Comparison of ENCODE assay signal across 23 mouse cellular contexts in the genomic region with DNA sequence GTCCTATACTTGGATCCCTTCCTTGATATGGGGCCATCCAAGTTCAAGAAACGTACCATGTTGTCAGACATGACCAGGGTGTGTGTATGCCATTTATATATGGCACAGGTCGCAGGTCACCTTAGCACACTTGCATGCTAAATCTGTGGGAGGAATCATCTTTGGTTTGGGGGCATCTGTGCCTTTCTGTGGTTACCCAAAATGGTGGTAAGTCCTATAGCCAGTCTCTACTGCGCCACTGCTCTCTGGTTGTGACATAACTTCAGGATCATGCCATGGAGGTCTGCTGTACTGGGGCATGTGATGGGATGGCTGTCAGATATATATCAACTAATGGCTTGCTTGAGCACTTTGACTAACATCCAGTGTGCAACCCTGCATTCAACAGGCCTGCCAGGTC.
"Had no signal": no experiment of that assay in that cellular context is flagged by ENCODE, and none has a peak within 500 bp of the region (broad histone marks: within the 10 kb centered on the region; RNA-seq: fewer than 3 reads in every experiment).

No protein-coding gene starts in this region.

- H3K4me3 ChIP-seq: heart, embryonic 12.5 days; hindbrain, embryonic 13.5 days; hindbrain, embryonic 15.5 days; kidney, embryonic 15.5 days; limb, embryonic 13.5 days; limb, embryonic 15.5 days; liver, embryonic 12.5 days had no signal

- H3K4me2 ChIP-seq: heart, embryonic 12.5 days; hindbrain, embryonic 13.5 days; hindbrain, embryonic 15.5 days; kidney, embryonic 15.5 days; limb, embryonic 13.5 days; limb, embryonic 15.5 days; liver, embryonic 12.5 days had no signal

- H3K4me1 ChIP-seq: heart, embryonic 12.5 days; hindbrain, embryonic 13.5 days; hindbrain, embryonic 15.5 days; kidney, embryonic 15.5 days; limb, embryonic 13.5 days; limb, embryonic 15.5 days; liver, embryonic 12.5 days had no signal

- H3K27me3 ChIP-seq: heart, embryonic 12.5 days; hindbrain, embryonic 13.5 days; hindbrain, embryonic 15.5 days; kidney, embryonic 15.5 days; limb, embryonic 13.5 days; limb, embryonic 15.5 days; liver, embryonic 12.5 days had no signal

- ATAC-seq: intestine, embryonic 16.5 days; liver, embryonic 12.5 days had no signal

- DNase-seq: gastrocnemius, postnatal 14 days; gastrocnemius, postnatal 36 days; heart, adult 18-20 months; heart, postnatal 10 days; heart, postnatal 36 days; kidney, adult 11 months; kidney, adult 2 months; kidney, adult 9 months; kidney, postnatal 14 days; kidney, postnatal 36 days; layer of hippocampus, adult 9-11 months; layer of hippocampus, postnatal 36 days had no signal

- H3K9me3 ChIP-seq: heart, embryonic 12.5 days; hindbrain, embryonic 13.5 days; hindbrain, embryonic 15.5 days; kidney, embryonic 15.5 days; limb, embryonic 13.5 days; limb, embryonic 15.5 days had no signal

- H3K27ac ChIP-seq: hindbrain, embryonic 13.5 days; hindbrain, embryonic 15.5 days; hindbrain, postnatal 0 days; kidney, embryonic 15.5 days; kidney, postnatal 0 days; limb, embryonic 13.5 days; limb, embryonic 15.5 days; liver, embryonic 12.5 days; liver, embryonic 14.5 days had no signal

- H3K9ac ChIP-seq: heart, embryonic 12.5 days; hindbrain, embryonic 13.5 days; hindbrain, embryonic 15.5 days; kidney, embryonic 15.5 days; limb, embryonic 13.5 days; limb, embryonic 15.5 days; liver, embryonic 12.5 days; liver, embryonic 14.5 days had no signal
